Mouse (Mus musculus) kidney, adult 2 months (tissue): ENCODE data around the gene Pgm5.

ENCODE experiments used
- CTCF ChIP-seq: fragments of 200-500 bp; conservative IDR thresholded peaks from 2 replicates; pipeline ENCODE4 v1.5.1; 2011; ENCODE audit warnings: low read depth, mild to moderate bottlenecking, control low read depth, low read length, moderate library complexity, mixed read lengths; ENCODE audit not compliant: insufficient read depth, insufficient read length
- POLR2A ChIP-seq: fragments of 200-500 bp; IDR thresholded peaks from one replicate; pipeline ENCODE4 v1.6.1; 2011; ENCODE audit warnings: low read depth, low read length, control low read depth

GRCm38 (mm10) chr19:24861276-24861611 is 411 bp downstream of the Pgm5 start:
- TF ChIP-seq CTCF: no peak
- no peak for TF ChIP-seq POLR2A
